Mouse (Mus musculus): ENCODE measurements around the gene Gnb1.

GRCm38 (mm10) chr4:155560932-155561331 is 69.8 kb downstream of the Gnb1 start:
- TF ChIP-seq CTCF (conservative IDR thresholded peaks at IDR 0.05; ENCODE audit: low read length) (no peak), POU5F1 (IDR thresholded peaks at IDR 0.05; ENCODE audit: borderline replicate concordance, low read length) (no peak)
